Mouse (Mus musculus) heart, adult 2 months (tissue): ENCODE results near the gene Pam16.

ENCODE experiments used
- CTCF ChIP-seq: fragments of 200-600 bp; IDR thresholded peaks from 2 replicates; pipeline ENCODE4 v1.8.1; 2022; ENCODE audit warnings: antibody characterized with exemption, mild to moderate bottlenecking, moderate library complexity
- EP300 ChIP-seq: fragments of 200-500 bp; IDR thresholded peaks from 2 replicates; pipeline ENCODE4 v1.6.1; 2011; ENCODE audit warnings: low read depth, low read length, control low read depth; ENCODE audit not compliant: insufficient read depth
- POLR2A ChIP-seq: fragments of 200-500 bp; IDR thresholded peaks from 2 replicates; pipeline ENCODE4 v1.6.1; 2011; ENCODE audit warnings: mild to moderate bottlenecking, low read depth, low read length, control low read depth; ENCODE audit not compliant: insufficient read depth

- TF ChIP-seq CTCF (no peak), POLR2A (no peak), EP300 (no peak)
These were observed 18.1 kb upstream of the Pam16 start for GRCm38 (mm10) chr16:4642937-4643336.
